Mouse (Mus musculus) spleen, adult 12 weeks (tissue): ENCODE data around the gene Teddm1b.

ENCODE experiments used
- DNase-seq: peaks from one replicate; pipeline ENCODE4 v3.0.0; 2022; ENCODE audit warnings: low spot score

Gene Teddm1b

GRCm38 (mm10) chr1:153903006-153903405, 28.9 kb downstream of the Teddm1b start:
- no peak for DNase-seq

GRCm38 (mm10) chr1:153904236-153904635, 30.1 kb downstream of the Teddm1b start:
- DNase-seq = no peak

- no peak for DNase-seq
Observed at GRCm38 (mm10) chr1:153905884-153906283, 31.7 kb downstream of the Teddm1b start.

GRCm38 (mm10) chr1:153908208-153908607, 34.1 kb downstream of the Teddm1b start:
- DNase-seq = no peak

- DNase-seq = no peak
Observed at GRCm38 (mm10) chr1:153908741-153909140, 34.6 kb downstream of the Teddm1b start.

- peak; percentile 48 for DNase-seq
Observed at GRCm38 (mm10) chr1:153909213-153909962, 35.2 kb downstream of the Teddm1b start.

- DNase-seq = peak; percentile 28
Observed at GRCm38 (mm10) chr1:153909963-153910291, 35.8 kb downstream of the Teddm1b start.

- DNase-seq = no peak
Observed at GRCm38 (mm10) chr1:153910423-153910822, 36.3 kb downstream of the Teddm1b start.

GRCm38 (mm10) chr1:153911276-153911795, 37.2 kb downstream of the Teddm1b start:
- DNase-seq = no peak

- DNase-seq = no peak
Observed at GRCm38 (mm10) chr1:153913869-153914268, 39.7 kb downstream of the Teddm1b start.

GRCm38 (mm10) chr1:153918521-153919206, 44.5 kb downstream of the Teddm1b start:
- DNase-seq = no peak

GRCm38 (mm10) chr1:153921642-153922041, 47.5 kb downstream of the Teddm1b start:
- DNase-seq = no peak

GRCm38 (mm10) chr1:153922571-153923021, 48.5 kb downstream of the Teddm1b start:
- DNase-seq = no peak

- DNase-seq = no peak
Observed at GRCm38 (mm10) chr1:153924395-153925385, 50.5 kb downstream of the Teddm1b start.
